Mouse (Mus musculus) CH12.LX (cell line): ENCODE measurements around the gene Nr2f2. TPM values are rescaled to one million over a fixed set of nuclear protein-coding genes. Genes with fewer than 3 reads are reported as not detected.

ENCODE experiments used
- DNase-seq: peaks from one replicate; pipeline ENCODE4 v3.0.0-alpha.2; 2013; ENCODE audit errors: extremely low read depth
- H3K27ac ChIP-seq: 2 replicates; pipeline ENCODE4 v1.5.1; 2012; ENCODE audit warnings: low read depth, mild to moderate bottlenecking, control low read depth, moderate library complexity; ENCODE audit not compliant: insufficient read depth
- H3K27me3 ChIP-seq: replicated peaks from 2 replicates; pipeline ENCODE3; 2012; ENCODE audit warnings: inconsistent platforms
- H3K36me3 ChIP-seq, 2 experiments: replicated peaks in 1 of 2; 2 replicates each; pipeline versions ENCODE3 to v1.6.1; 2012; ENCODE audit warnings: inconsistent platforms in 1 of 2, low read length in 1 of 2, mild to moderate bottlenecking in 1 of 2, mixed read lengths in 1 of 2, moderate library complexity in 1 of 2; ENCODE audit not compliant: control insufficient read depth in 1 of 2, insufficient read depth in 1 of 2
- H3K4me1 ChIP-seq, 2 experiments: 2 replicates each; pipeline ENCODE4 v1.6.1; 2012; ENCODE audit warnings: inconsistent platforms in 1 of 2, moderate library complexity in 1 of 2; ENCODE audit not compliant: insufficient read depth in 2 of 2, control insufficient read depth in 1 of 2
- H3K4me2 ChIP-seq: 2 replicates; pipeline ENCODE4 v1.6.1; 2012; ENCODE audit warnings: low read depth, mild to moderate bottlenecking, control low read depth; ENCODE audit not compliant: poor library complexity, insufficient read depth, severe bottlenecking
- H3K4me3 ChIP-seq, 3 experiments: fragments of 150-350 bp in 1 of 3; sonication (generic) in 1 of 3; replicated peaks in 1 of 3; 2 replicates each; pipeline versions ENCODE3 to v1.5.1; 2011 to 2012; ENCODE audit warnings: low read depth in 2 of 3, low read length in 2 of 3, mild to moderate bottlenecking in 2 of 3, moderate library complexity in 2 of 3, control low read depth in 1 of 3, improper control_type of control experiment in 1 of 3, inconsistent platforms in 1 of 3, mixed read lengths in 1 of 3; ENCODE audit not compliant: poor library complexity in 1 of 3
- H3K79me2 ChIP-seq: replicated peaks from 2 replicates; pipeline ENCODE4 v1.6.1; 2012; ENCODE audit warnings: mild to moderate bottlenecking, moderate library complexity; ENCODE audit not compliant: control insufficient read depth, poor library complexity, insufficient read depth, severe bottlenecking; ENCODE audit errors: extremely low read depth
- H3K9ac ChIP-seq: 2 replicates; pipeline ENCODE4 v1.6.1; 2012; ENCODE audit warnings: low read depth, mild to moderate bottlenecking, control low read depth, moderate library complexity; ENCODE audit not compliant: insufficient read depth
- H3K9me3 ChIP-seq: replicated peaks from 2 replicates; pipeline ENCODE3; 2012; ENCODE audit warnings: low read length, inconsistent platforms, mixed read lengths
- BHLHE40 ChIP-seq: IDR thresholded peaks from 2 replicates; pipeline ENCODE4 v1.6.1; 2011; ENCODE audit warnings: mild to moderate bottlenecking, low read depth, low read length, improper control_type of control experiment
- CHD2 ChIP-seq: IDR thresholded peaks from 2 replicates; pipeline ENCODE4 v1.6.1; 2011; ENCODE audit warnings: low read length, improper control_type of control experiment
- CTCF ChIP-seq, 2 experiments: IDR thresholded peaks in 1 of 2; conservative IDR thresholded peaks in 1 of 2; 2 replicates each; pipeline ENCODE4 v1.5.1; 2011 to 2012; ENCODE audit warnings: low read depth in 2 of 2, low read length in 2 of 2, improper control_type of control experiment in 1 of 2, inconsistent platforms in 1 of 2, mild to moderate bottlenecking in 1 of 2, moderate library complexity in 1 of 2
- E2F4 ChIP-seq: IDR thresholded peaks from 2 replicates; pipeline ENCODE4 v1.6.1; 2011; ENCODE audit warnings: low read depth, low read length, improper control_type of control experiment; ENCODE audit not compliant: insufficient replicate concordance
- ELF1 ChIP-seq: IDR thresholded peaks from 2 replicates; pipeline ENCODE4 v1.6.1; 2014; ENCODE audit warnings: low read depth, mild to moderate bottlenecking, inconsistent platforms, low read length, improper control_type of control experiment
- ETS1 ChIP-seq: conservative IDR thresholded peaks from 2 replicates; pipeline ENCODE4 v1.6.1; 2012; ENCODE audit warnings: low read depth, mild to moderate bottlenecking, inconsistent platforms, low read length, improper control_type of control experiment, moderate library complexity
- GABPA ChIP-seq: IDR thresholded peaks from 2 replicates; pipeline ENCODE4 v1.6.1; 2012; ENCODE audit warnings: low read depth, low read length, improper control_type of control experiment, inconsistent platforms; ENCODE audit not compliant: insufficient replicate concordance
- JUN ChIP-seq: IDR thresholded peaks from 2 replicates; pipeline ENCODE4 v1.6.1; 2011; ENCODE audit warnings: low read depth, mild to moderate bottlenecking, low read length, improper control_type of control experiment, moderate library complexity; ENCODE audit not compliant: insufficient read depth
- MAFK ChIP-seq: IDR thresholded peaks from 2 replicates; pipeline ENCODE4 v1.6.1; 2011; ENCODE audit warnings: low read length, improper control_type of control experiment; ENCODE audit not compliant: insufficient replicate concordance
- MAZ ChIP-seq: IDR thresholded peaks from 2 replicates; pipeline ENCODE4 v1.6.1; 2012; ENCODE audit warnings: low read depth, mild to moderate bottlenecking, inconsistent platforms, low read length, improper control_type of control experiment, moderate library complexity
- MEF2A ChIP-seq: IDR thresholded peaks from 2 replicates; pipeline ENCODE4 v1.6.1; 2014; ENCODE audit warnings: low read depth, mild to moderate bottlenecking, inconsistent platforms, low read length, improper control_type of control experiment, borderline replicate concordance
- MXI1 ChIP-seq: IDR thresholded peaks from 2 replicates; pipeline ENCODE4 v1.6.1; 2011; ENCODE audit warnings: mild to moderate bottlenecking, low read depth, low read length, improper control_type of control experiment
- NELFE ChIP-seq: IDR thresholded peaks from 2 replicates; pipeline ENCODE4 v1.6.1; 2011; ENCODE audit warnings: low read depth, low read length, improper control_type of control experiment
- NRF1 ChIP-seq: IDR thresholded peaks from 2 replicates; pipeline ENCODE4 v1.6.1; 2014; ENCODE audit warnings: low read depth, mild to moderate bottlenecking, inconsistent platforms, low read length, improper control_type of control experiment, moderate library complexity
- POLR2AphosphoS2 ChIP-seq: IDR thresholded peaks from 2 replicates; pipeline ENCODE4 v1.6.1; 2011; ENCODE audit warnings: low read depth, low read length, improper control_type of control experiment
- RAD21 ChIP-seq: IDR thresholded peaks from 2 replicates; pipeline ENCODE4 v1.6.1; 2011; ENCODE audit warnings: low read depth, mild to moderate bottlenecking, low read length, improper control_type of control experiment, moderate library complexity
- RCOR1 ChIP-seq: conservative IDR thresholded peaks from 2 replicates; pipeline ENCODE4 v1.6.1; 2012; ENCODE audit warnings: low read depth, mild to moderate bottlenecking, inconsistent platforms, low read length, improper control_type of control experiment
- SIN3A ChIP-seq: IDR thresholded peaks from 2 replicates; pipeline ENCODE4 v1.6.1; 2012; ENCODE audit warnings: low read length, improper control_type of control experiment, inconsistent platforms
- SMC3 ChIP-seq: IDR thresholded peaks from 2 replicates; pipeline ENCODE4 v1.6.1; 2011; ENCODE audit warnings: low read depth, low read length, improper control_type of control experiment
- TCF12 ChIP-seq: IDR thresholded peaks from 2 replicates; pipeline ENCODE4 v1.6.1; 2014; ENCODE audit warnings: low read depth, mild to moderate bottlenecking, inconsistent platforms, low read length, improper control_type of control experiment
- UBTF ChIP-seq: IDR thresholded peaks from 2 replicates; pipeline ENCODE4 v1.6.1; 2012; ENCODE audit warnings: low read depth, mild to moderate bottlenecking, inconsistent platforms, low read length, improper control_type of control experiment, moderate library complexity
- USF1 ChIP-seq: IDR thresholded peaks from 2 replicates; pipeline ENCODE4 v1.6.1; 2014; ENCODE audit warnings: low read depth, mild to moderate bottlenecking, inconsistent platforms, low read length, improper control_type of control experiment
- USF2 ChIP-seq: conservative IDR thresholded peaks from 2 replicates; pipeline ENCODE4 v1.6.1; 2011; ENCODE audit warnings: low read depth, low read length, improper control_type of control experiment
- ZC3H11A ChIP-seq: IDR thresholded peaks from 2 replicates; pipeline ENCODE4 v1.6.1; 2012; ENCODE audit warnings: low read depth, mild to moderate bottlenecking, inconsistent platforms, low read length, improper control_type of control experiment
- ZKSCAN1 ChIP-seq: IDR thresholded peaks from 2 replicates; pipeline ENCODE4 v1.6.1; 2012; ENCODE audit warnings: low read depth, inconsistent platforms, low read length, improper control_type of control experiment, borderline replicate concordance
- ZMIZ1 ChIP-seq: IDR thresholded peaks from 2 replicates; pipeline ENCODE4 v1.6.1; 2012; ENCODE audit warnings: low read depth, mild to moderate bottlenecking, inconsistent platforms, low read length, improper control_type of control experiment
- dilution Hi-C: fragments of 300-500 bp; cut with MboI; formaldehyde crosslinking; loops from 2 replicates; pipeline ENCODE4 v1.14.3; 2020; ENCODE audit warnings: low sequenced_read_pairs; ENCODE audit not compliant: extremely low pct_unique_long_range_greater_than_20kb, extremely low pct_ligation_motif_present
- in situ Hi-C: fragments of 300-500 bp; cut with MboI; formaldehyde crosslinking; loops from 3 replicates; pipeline ENCODE4 v1.14.3; 2019; ENCODE audit warnings: low sequenced_read_pairs, low pct_ligation_motif_present, low pct_unique_long_range_greater_than_20kb, mixed read lengths
- polyA plus RNA-seq: library from polyadenylated mRNA; unstranded; fragments of >175 nt; gene quantifications from 2 replicates; pipeline ENCODE4 v1.2.1, GENCODE M21; 2012; ENCODE audit warnings: low read depth; ENCODE audit not compliant: insufficient read length
- total RNA-seq, 2 experiments: library from RNA; depleted of rRNA; stranded (reverse); fragments of 300-350 nt in 1 of 2; fragments of >200 nt in 1 of 2; gene quantifications; 2 replicates each; pipeline ENCODE4 v1.2.3; 2012 to 2014

The Nr2f2 gene
- total and polyA plus RNA-seq, 3 experiments = not detected

GRCm38 (mm10) chr7:70413646-70414045 is 47.1 kb upstream of the Nr2f2 start:
- Histone ChIP-seq H3K27me3 (no peaks in the 10 kb centered on the region), H3K9ac (no peak overlapping the region), H3K4me1 (no peaks in the 10 kb centered on the region), H3K4me2 (no peak overlapping the region), H3K79me2 (no peaks in the 10 kb centered on the region), H3K9me3 (peaks cover 73% of the 10 kb centered on the region), H3K36me3 (no peaks in the 10 kb centered on the region), H3K27ac (no peak overlapping the region), H3K4me3 (no peak overlapping the region)
- no peak for DNase-seq
- TF ChIP-seq NELFE (no peak), MAZ (no peak), E2F4 (no peak), USF2 (no peak), SIN3A (no peak), RCOR1 (no peak), MXI1 (no peak), MEF2A (no peak), CTCF (conservative IDR thresholded peaks at IDR 0.05 in 1 of 2, IDR thresholded peaks at IDR 0.05 in 1 of 2; ENCODE audit: low read depth in 2 of 2, low read length in 2 of 2) (no peak), ETS1 (no peak), NRF1 (no peak), USF1 (no peak)
- dilution Hi-C loops (no loop called here), in situ Hi-C loops (no loop called here)

DNA sequence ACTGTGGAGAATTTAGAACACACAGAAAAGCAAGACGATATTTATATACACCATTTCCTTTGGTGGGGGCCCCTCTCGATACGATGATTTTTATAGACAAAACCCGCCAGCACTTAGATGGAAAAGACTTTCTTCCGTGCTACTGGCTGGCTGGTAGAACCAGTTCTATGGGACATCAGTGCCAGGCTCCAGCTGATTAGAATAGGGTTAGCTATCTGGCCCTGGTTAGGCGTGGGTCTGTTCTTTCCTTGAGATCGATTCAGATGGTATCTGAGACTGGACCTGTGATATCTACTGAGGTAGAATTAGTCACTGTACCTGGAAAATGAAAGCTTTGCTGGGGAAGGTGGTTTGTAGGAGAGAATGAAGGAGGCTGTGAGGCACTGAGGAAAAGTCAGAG is 46.4 kb upstream of the Nr2f2 start:
- H3K9ac ChIP-seq = no peak overlapping the region
- peaks cover 73% of the 10 kb centered on the region for H3K9me3 ChIP-seq
- H3K27me3 ChIP-seq = no peaks in the 10 kb centered on the region
- no peaks in the 10 kb centered on the region for H3K79me2 ChIP-seq
- H3K36me3 ChIP-seq = no peaks in the 10 kb centered on the region
- no peaks in the 10 kb centered on the region for H3K4me1 ChIP-seq
- no peak overlapping the region for H3K27ac ChIP-seq
- in situ Hi-C loops (no loop called here), dilution Hi-C loops (no loop called here)
- no peak overlapping the region for H3K4me2 ChIP-seq
- H3K4me3 ChIP-seq = no peak overlapping the region
- DNase-seq = no peak
- no peak for TF ChIP-seq RCOR1
- TF ChIP-seq POLR2AphosphoS2 = no peak
- TF ChIP-seq SMC3 = no peak
- TF ChIP-seq MXI1 = no peak
- TF ChIP-seq RAD21 = no peak
- TF ChIP-seq CHD2 = no peak
- TF ChIP-seq JUN = no peak
- no peak for TF ChIP-seq BHLHE40
- no peak for TF ChIP-seq MAFK
- no peak for TF ChIP-seq UBTF
- no peak for TF ChIP-seq ZC3H11A
- TF ChIP-seq ZMIZ1 = no peak
- no peak for TF ChIP-seq CTCF (conservative IDR thresholded peaks at IDR 0.05 in 1 of 2, IDR thresholded peaks at IDR 0.05 in 1 of 2; ENCODE audit: low read depth in 2 of 2, low read length in 2 of 2)
- no peak for TF ChIP-seq TCF12
- no peak for TF ChIP-seq ELF1
- TF ChIP-seq E2F4 = no peak
- TF ChIP-seq ZKSCAN1 = no peak
- TF ChIP-seq GABPA = no peak
